Mouse (Mus musculus): ENCODE measurements at regions not wholly inside any gene's neighbourhood (a gene's known extent, or its start where the extent isn't known, plus 50 kb on each side); places are given as distances from the start of the nearest gene placed in this dataset.

- no peaks in the 10 kb centered on the region for H3K9me3 ChIP-seq (ENCODE audit: control insufficient read depth, low read length)
- H3K4me1 ChIP-seq (ENCODE audit: control insufficient read depth, insufficient read depth, low read length): peaks cover 14% of the 10 kb centered on the region; the same call in 1 of the 2 replicates
- no peaks in the 10 kb centered on the region for H3K36me3 ChIP-seq (ENCODE audit: control insufficient read depth, insufficient read depth, low read length)
- H3K4me3 ChIP-seq (ENCODE audit: low read length): no peak overlapping the region
- H3K27me3 ChIP-seq (ENCODE audit: control insufficient read depth, insufficient read depth, low read length): no peaks in the 10 kb centered on the region
- no peak overlapping the region for H3K4me2 ChIP-seq (replicated peaks; ENCODE audit: low read depth, low read length)
- WGBS: 91% methylated on average over 2 of the region's 2 CpGs
- H3K9ac ChIP-seq (ENCODE audit: low read depth, low read length): no peak overlapping the region
- H3K27ac ChIP-seq (ENCODE audit: low read depth, low read length): no peak overlapping the region
- no peak for ATAC-seq (ENCODE audit: low FRiP score, low TSS enrichment)
Measured at GRCm38 (mm10) chr1:128642212-128642611, 50.1 kb upstream of the Cxcr4 start.

Measured in kidney, embryonic 14.5 days (tissue).